Mouse (Mus musculus) heart, postnatal 14 days (tissue): ENCODE data around the gene Akap2. TPM values are rescaled to one million over a fixed set of nuclear protein-coding genes. Genes with fewer than 3 reads are reported as not detected.
A peak's percentile ranks its signal among the peaks of the same experiment; 100 is the strongest.

Source experiments
- DNase-seq, 2 experiments: peaks; one replicate each; pipeline ENCODE4 v3.0.0; 2021 to 2022
- intact Hi-C: fragments of 180-260 bp; cut with DNase I; formaldehyde crosslinking; loops from one replicate; pipeline ENCODE4 v1.15.1; 2025
- total RNA-seq, 2 experiments: library from RNA; stranded (reverse); gene quantifications; 2 replicates each; pipeline ENCODE4 v1.2.3; 2021

Gene Akap2
- total RNA-seq, 2 experiments from 2014 or later: 110 to 116 TPM

DNA sequence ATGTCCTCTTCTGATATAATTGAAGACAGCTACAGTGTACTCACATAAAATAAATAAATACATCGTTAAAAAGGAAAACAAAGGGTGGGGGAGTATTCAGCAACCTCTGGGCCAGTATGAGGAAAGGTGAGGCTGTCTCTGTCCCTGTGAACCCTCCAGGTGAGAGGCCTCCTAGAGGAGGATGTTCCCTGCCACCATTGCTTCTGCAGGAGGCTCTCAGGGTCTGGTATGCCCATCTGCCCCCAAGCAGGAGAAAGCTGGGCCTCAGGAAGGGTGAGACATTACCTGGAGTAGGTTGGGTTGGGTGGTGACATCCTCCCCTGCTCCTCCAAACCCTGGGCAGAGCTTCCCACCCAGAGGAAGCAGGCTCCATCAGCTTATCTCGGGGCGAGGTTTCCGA lies 33.2 kb downstream of the Akap2 start:
- intact Hi-C loops: no loop called here
- no peak for DNase-seq

DNA sequence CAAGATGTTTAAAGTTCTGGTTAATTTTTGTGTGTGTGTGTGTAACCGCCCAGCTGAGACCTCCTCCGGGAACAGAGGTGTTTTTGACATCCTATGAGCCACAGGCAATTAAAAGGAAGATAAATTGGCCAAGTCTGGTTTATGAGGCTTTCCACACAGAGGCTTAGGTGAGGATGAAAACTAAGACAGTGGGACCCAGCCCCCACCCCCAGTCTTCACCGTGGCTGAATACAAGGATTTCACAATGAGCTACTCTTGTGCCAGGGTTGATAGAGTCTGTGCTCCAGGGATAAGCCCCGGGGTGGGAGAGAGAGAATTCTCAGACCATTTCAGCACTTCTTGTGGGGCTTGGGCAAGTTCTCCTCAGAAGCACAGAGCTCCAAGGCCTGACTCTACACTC lies 33.6 kb downstream of the Akap2 start:
- no peak for DNase-seq
- intact Hi-C loops: no loop called here

DNA sequence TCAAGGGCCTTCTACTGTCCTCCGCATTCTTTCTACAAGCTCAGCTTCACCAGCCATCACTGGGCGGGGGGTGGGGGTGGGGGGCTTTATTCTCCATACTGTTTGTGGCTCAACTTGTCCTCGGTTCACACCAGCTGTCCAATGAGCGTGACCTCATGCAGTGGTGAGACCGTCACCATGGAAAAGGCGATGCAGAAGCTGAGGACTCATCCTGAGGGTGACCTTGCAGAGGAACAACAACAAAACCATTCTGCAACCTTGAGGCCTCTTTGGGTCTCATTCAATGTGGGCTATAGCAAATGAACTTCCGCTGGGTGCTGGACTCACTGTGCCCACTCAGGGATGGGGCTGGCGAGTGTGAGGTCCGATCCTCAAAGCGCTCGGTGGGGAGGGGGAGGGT lies 34.1 kb downstream of the Akap2 start:
- DNase-seq: no peak
- intact Hi-C loops: no loop called here

DNA sequence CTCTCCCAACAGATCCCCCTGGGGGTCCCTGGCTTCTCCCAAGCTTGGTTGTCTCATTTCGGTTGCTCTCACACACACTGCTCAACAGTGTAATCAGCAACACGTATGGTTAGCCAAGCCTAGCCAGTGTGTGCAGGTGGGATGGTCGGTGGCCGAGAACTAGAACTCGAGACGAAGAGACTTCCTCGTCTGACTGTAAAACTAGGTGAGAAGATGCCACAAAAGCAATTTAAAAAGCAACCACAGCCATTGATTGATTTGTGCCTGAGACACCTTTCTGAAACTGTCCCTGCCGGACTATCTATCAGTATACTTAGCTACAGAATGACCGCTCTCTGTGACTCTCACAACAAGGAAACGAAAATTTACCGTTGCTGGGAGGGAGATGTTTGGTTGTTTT lies 37.6 kb downstream of the Akap2 start:
- intact Hi-C loops: no loop called here
- DNase-seq: no peak

GRCm38 (mm10) chr4:57757997-57758396 lies 40.5 kb downstream of the Akap2 start:
- intact Hi-C loops: no loop called here
- DNase-seq: no peak

DNA sequence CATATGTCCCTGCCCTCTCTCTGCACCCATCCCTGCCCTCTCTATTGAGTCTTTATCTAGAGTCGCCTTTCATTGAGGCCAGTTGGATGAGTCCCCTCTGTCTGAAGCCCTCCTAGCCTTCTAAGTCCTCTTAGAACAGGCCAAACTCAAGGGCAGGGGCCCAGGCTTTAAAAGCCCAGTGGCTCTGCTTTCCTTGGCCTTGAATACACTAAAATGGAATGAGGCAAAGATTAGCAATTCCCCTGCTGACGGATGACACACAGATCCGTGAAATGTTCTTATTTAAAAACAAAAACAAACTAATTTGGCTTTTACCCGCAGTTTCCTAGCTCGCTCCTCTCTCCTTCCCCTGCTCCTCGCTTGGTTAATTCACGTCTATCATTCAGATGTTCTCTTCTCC lies 45.0 kb downstream of the Akap2 start:
- no peak for DNase-seq
- intact Hi-C loops: no loop called here

DNA sequence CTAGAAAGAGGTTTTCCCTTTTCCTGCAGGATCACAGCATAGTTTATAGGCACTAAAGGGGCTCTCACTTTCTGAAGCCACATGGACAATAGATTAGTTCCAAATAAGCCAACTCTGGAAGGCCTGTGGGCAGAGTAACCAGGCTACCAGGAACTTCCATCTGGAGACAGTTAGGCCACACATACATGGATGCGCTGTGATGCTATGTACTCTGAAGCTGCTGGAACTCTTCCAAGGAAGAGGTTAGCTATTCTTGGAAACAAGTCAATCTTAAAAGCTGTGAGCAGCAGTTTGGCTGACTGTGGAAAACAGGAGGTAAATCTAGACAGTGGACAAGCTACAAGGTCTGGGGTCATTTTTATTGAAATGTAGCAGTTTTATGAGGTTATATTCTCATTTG lies 46.9 kb downstream of the Akap2 start:
- intact Hi-C loops: no loop called here
- no peak for DNase-seq

- intact Hi-C loops: no loop called here
- no peak for DNase-seq
Measured at GRCm38 (mm10) chr4:57764926-57765325, 47.5 kb downstream of the Akap2 start.

DNA sequence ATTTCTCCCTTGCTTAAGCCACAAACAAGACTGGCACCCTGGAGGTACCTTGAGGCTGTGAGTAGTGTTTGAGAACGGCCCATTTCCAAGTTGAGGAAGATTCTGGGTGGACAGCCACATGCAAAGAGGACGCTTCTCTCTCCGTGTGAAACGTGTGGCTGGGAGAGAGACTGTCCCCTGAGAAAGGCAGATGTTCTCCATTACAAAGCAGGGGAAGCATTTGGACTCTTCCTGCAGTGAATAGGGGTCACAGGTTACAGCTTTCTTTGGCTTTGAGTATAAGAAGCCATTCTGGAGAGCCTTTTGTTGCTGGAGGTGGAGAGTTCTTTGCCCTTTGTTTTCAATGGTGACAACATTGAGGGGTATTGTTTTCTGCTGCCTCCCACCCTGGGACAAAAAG lies 48.3 kb downstream of the Akap2 start:
- no peak for DNase-seq
- intact Hi-C loops: no loop called here

- DNase-seq: no peak
- intact Hi-C loops: no loop called here
Measured at GRCm38 (mm10) chr4:57769007-57769406, 51.5 kb downstream of the Akap2 start.

GRCm38 (mm10) chr4:57770185-57770823 lies 52.8 kb downstream of the Akap2 start:
- intact Hi-C loops: no loop called here
- no peak for DNase-seq

- DNase-seq: no peak
- intact Hi-C loops: no loop called here
Measured at GRCm38 (mm10) chr4:57771558-57772219, 54.2 kb downstream of the Akap2 start.

- intact Hi-C loops: no loop called here
- DNase-seq: peak; percentile 57 to 66
Measured at GRCm38 (mm10) chr4:57772851-57773510, 55.5 kb downstream of the Akap2 start.

DNA sequence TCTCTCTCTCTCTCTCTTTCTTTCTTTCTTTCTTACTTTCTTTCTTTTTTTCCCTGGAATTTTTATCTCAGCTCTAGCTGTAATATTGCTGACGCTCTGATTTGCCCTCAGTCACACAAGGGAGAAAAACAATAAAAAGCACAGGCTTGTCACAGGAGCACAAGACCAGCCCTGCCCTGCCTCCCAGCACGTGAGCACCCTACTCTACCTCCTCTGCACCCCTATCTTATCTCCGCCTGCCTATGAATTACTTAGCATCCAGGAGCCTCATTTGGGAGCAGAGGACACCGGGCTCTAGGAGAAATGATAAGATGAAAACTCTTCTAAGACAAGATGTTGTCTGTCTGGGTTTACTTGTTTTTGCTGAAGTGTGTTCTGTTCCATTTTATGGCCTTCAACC lies 57.1 kb downstream of the Akap2 start:
- DNase-seq: no peak
- intact Hi-C loops: no loop called here

DNA sequence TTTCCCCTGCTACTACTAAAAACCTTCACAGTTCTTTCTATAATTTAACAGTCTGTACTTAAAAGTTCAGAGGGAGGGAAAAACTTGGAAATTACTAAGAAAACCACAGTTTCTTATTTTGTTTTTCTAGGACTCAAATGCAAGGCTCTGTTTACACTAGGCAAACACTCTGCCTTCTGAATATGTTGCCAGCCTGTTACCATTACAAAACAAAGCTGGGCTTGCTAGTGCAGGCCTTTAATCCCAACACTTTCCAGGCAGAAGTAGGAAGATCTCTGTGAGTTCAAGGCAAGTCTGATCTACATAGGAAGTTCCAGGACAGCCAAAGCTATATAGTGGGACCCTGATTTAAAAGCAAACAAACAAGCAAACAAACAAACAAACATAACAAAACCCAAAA lies 58.1 kb downstream of the Akap2 start:
- intact Hi-C loops: no loop called here
- DNase-seq: no peak

DNA sequence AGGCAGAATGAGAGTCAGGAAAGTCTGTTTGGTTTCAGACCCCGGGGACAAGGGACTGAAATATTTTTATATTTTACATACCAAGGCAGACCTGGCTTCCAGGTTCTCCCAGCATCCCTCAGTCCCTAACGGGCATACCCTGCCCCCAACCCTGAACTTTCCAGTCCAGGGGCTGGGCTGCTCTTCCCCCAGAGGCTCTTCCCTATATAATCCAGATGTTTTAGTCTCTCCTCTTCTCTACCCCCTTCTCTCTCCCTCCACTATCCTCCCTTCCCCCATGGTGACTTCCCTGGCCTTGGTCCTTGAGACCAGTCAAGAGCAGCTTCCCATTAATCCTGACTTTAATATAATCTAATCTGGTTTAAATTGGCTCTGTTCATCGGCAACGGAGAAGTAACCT lies 62.9 kb downstream of the Akap2 start:
- DNase-seq: no peak
- intact Hi-C loops: loop anchor here (5.0 kb wide), 1 partner anchor 82 kb away; no protein-coding TSS in a partner anchor

GRCm38 (mm10) chr4:57780833-57781641 lies 63.6 kb downstream of the Akap2 start:
- intact Hi-C loops: loop anchor here (5.0 kb wide), 1 partner anchor 81 kb away; no protein-coding TSS in a partner anchor
- DNase-seq: no peak

DNA sequence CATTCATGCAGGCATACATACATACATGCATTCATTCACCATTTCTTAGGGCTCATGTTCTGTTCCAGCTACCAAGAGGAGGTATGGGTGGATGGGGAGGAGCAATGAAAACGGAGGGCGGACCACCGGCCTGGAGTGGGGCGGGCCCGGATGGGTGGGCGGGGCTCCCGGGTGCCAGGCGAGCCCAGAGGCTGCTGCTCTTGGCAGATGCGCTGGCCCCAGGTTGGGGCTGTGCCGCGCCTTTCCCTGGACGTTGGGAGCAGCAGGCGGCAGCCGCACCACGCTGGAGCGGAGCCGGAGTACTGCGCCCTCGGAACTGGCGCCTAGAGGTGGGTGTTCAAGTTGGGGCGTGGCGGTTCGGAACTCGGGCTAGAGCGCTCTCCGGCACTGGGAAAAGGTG lies 64.5 kb downstream of the Akap2 start:
- intact Hi-C loops: loop anchor here (2.0 to 5.0 kb wide), 3 partner anchors 65 to 109 kb away; no protein-coding TSS in a partner anchor
- peak; percentile 77 to 81 for DNase-seq

DNA sequence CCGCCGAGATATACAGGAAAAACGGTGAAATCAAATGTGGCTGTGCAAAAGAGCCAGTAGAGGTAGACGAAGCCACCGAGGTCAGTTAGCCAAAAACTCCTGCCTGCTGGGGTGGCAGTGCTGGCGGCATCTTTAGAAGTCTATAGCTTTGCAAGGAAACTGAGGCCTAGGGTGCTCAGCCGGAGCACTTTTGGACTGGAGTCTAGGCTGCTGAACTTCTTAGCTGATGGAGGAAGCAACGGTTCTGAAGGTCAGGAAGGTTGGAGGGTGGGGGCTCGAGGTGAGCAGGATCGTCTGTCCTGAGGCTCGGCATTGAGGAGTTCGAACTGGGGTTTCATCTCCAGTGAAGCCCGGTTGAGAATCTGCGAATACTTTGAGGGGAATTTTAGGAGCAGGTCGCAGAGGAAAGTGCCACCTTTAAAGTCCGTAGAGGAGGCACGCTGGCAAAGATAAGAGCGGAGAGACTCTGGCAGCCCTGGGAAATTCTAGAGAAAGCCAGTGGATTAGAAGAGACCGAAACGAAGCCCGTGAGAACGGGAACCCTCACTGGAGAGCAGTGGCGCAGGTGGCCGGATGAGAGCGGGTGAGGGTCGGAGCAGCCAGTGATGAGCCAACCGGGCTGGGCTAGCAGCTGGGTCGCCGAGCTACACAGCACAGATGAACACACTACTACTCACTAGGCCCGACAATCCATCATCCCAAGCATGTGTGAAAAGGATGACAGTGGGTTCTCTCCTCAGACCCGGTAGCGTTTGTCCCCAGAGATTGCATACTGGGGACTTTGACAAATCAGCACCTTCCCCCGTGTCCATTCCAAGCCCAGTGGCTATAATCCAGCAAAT lies 65.3 kb downstream of the Akap2 start:
- intact Hi-C loops: loop anchor here (2.0 to 5.0 kb wide), 3 partner anchors 64 to 110 kb away; no protein-coding TSS in a partner anchor
- DNase-seq: peak in 1 of 2 experiments; percentile 31

- DNase-seq: no peak
- intact Hi-C loops: loop anchor here (2.0 to 5.0 kb wide), 3 partner anchors 63 to 111 kb away; no protein-coding TSS in a partner anchor
Measured at GRCm38 (mm10) chr4:57783391-57783770, 65.9 kb downstream of the Akap2 start.
